Mouse (Mus musculus) layer of hippocampus, adult 6 months (tissue): ENCODE data around the gene Gm10642. TPM values are rescaled to one million over a fixed set of nuclear protein-coding genes. Genes with fewer than 3 reads are reported as not detected.

Experiments used
- long read RNA-seq, 2 experiments: library from polyadenylated mRNA; unstranded; transcript quantifications; one replicate each; pipeline ENCODE4 v2.0.0; 2019 to 2020
- polyA plus RNA-seq: library from polyadenylated mRNA; unstranded; fragments of <200 nt; fragmentation: Nextera tagmentation; gene quantifications from 2 replicates; pipeline ENCODE4 v1.2.3, GENCODE M21; 2021

The Gm10642 gene
- 0.13 and 0.19 TPM in 2 replicates for polyA plus RNA-seq
- long read RNA-seq, experiment 1, partial matches to known transcripts = 0 of 1 reads
- long read RNA-seq, experiment 1, other reads (novel, unspliced or antisense) = 0 of 1 reads
- long read RNA-seq, experiment 2, partial matches to known transcripts = 0 of 1 reads
- long read RNA-seq, experiment 2, other reads (novel, unspliced or antisense) = 0 of 1 reads

GRCm38 (mm10) chr9:70656130-70657007 lies at the start of gene Gm10642:
Gene Gm10642, plus strand, starts transcription at chr9:70656251.

GRCm38 (mm10) chr9:70657013-70657967 lies 1.2 kb downstream of the Gm10642 start, which contains the start of gene Mindy2:
Gene Mindy2, minus strand, starts transcription at chr9:70657174.

GRCm38 (mm10) chr9:70678682-70679131 lies 22.7 kb downstream of the Gm10642 start, which contains the start of gene Adam10:
Gene Adam10, plus strand, starts transcription at chr9:70678997.

Other genes starting within 250 kb of the Gm10642 start
- 0.31 and 0.60 TPM in 2 replicates for gene Ccnb2, start 234.7 kb upstream of the Gm10642 start, polyA plus RNA-seq
- 11.0 TPM in 2 replicates for gene Rnf111, start 152.5 kb upstream of the Gm10642 start, polyA plus RNA-seq
- 17.8 and 19.9 TPM in 2 replicates for gene Sltm, start 113.5 kb upstream of the Gm10642 start, polyA plus RNA-seq
- gene Mindy2, start 923 bp downstream of the Gm10642 start, polyA plus RNA-seq = 4.1 and 4.6 TPM in 2 replicates
- gene Adam10, start 22.7 kb downstream of the Gm10642 start, polyA plus RNA-seq = 25.0 and 34.9 TPM in 2 replicates